Mouse (Mus musculus) kidney, postnatal 25 days (tissue): ENCODE data around the gene Farsb.

Experiments used
- DNase-seq, 2 experiments: peaks; one replicate each; pipeline ENCODE4 v3.0.0; 2021; ENCODE audit warnings: mixed read lengths in 2 of 2

The Farsb gene

DNA sequence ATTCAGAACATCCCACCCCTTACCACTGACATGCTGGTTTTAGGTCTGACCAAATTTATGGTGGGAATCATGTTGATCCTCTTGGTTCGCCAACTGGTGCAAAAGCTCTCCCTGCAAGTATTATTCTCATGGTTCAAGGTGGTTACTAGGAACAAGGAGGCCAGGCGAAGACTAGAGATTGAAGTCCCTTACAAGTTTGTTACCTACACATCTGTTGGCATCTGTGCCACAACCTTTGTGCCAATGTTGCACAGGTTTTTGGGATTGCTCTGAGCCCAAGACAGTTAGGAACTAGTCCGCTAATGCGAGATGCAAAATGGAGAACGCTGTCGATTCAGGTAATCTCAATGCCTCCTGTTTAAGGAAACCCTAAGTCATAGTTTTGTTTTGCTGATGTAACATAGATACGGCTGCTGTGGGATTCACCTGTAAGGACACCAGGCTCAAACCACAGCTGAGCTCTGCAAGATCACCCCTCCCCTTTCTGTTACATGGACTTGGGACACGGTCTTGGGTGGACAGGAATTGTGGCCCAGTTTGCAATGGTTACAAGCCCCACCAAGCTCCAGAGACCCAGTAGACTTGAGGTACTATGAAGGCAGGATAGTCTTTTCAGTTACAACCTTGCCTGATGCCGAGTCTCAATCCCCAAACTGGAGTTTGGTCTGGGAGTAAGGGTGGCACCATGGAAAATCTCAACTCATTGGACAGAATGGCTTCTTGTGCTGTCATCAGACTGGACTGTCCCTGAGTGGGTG lies 71.4 kb downstream of the Farsb start:
- no peak for DNase-seq

DNA sequence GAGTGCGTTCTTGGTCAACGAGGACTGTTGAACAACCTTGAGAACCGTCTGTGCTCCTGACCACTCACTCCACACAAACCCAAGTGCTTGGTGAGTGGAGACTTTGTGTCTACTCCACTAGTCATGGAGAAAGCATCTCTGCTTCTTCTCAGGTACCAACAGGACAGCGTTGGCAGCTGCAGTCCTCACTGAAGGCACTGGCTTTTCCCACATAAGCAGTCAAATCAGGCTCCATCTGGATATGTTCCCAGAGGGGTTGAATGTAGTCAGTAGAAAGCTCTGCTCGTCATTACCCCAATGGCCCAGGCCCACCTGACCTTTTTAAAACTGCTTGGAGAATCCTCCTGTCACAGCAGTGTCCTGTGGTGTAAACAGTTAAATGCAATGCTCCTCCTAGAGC lies 74.3 kb downstream of the Farsb start:
- DNase-seq: no peak

DNA sequence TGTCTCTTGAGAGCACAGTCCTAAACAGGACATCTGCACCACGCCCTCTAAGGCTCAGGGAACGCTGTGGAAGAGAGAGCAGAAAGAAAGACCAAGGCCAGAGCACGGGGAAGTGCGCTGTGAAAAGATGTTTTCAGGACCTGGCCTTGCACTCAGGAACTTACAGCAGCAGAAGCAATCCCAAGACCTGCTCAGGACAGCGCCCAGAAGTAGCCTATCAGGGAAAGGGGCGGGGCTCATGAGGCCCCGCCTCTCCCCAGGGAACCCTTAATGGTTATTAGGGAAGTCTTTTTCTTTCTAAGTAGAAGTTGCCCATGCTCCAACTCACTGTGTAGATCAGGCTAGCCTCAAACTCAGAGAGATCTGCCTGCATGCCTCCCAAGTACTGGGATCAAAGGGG lies 76.0 kb downstream of the Farsb start:
- DNase-seq: peak in 1 of 2 experiments; percentile 43

DNA sequence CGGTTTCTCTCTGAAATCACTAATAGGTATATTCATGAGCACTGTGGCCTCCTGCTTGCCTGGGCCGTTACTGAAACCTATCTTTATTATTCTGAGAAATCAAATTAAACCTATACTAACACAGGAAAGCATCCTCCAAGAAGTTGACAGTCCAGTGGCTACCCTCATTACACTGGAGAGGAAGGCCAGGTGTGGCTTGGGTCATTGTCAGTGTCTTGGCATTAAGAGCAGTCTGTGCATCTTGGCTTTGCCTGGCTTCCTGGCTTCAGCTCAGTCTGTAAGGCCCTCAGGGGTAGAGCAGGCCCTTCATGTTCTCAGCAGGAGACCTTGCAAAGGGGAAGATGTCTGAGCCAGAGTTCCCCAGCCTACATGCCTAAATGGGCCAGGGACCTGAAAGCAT lies 79.3 kb downstream of the Farsb start:
- no peak for DNase-seq

DNA sequence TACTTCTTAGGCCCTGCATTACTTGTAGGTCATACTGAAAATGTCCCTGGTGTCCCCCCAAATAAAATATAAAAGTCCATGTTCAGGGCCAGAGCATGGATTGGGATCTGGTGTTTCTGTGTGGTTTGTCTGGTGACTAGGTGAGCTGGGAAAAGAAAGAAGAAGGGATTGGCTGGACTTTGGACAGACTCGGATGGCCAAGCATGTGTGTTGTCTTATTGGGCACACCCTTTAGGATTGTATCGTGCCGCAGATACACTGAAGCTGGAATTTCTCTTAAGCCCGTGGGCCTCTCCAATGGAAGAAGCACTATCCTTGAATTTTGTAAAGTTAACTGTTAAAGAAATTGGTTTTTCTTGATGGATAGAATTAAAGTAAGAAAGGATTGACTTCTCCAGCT lies 87.3 kb downstream of the Farsb start:
- no peak for DNase-seq

DNA sequence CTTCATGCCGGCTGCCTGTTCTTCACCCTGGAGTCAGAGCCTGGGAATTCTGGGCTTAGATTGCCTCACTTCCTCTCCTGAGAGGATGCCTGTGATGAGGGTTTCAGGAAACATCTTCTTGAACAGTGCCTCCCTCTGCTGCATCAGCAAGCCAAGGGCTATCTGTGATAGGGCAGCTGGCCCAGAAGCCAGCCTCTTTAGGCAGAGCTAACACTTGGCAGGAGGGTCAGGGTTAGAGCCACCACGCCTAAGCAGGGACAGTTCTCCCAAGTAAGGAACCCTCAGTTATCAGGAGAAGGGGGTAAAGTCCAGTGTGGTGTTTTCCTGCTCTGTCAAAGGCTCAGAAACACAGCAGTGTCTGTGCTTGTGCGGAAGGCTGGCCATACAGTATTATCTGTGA lies 88.9 kb downstream of the Farsb start:
- DNase-seq: no peak

DNA sequence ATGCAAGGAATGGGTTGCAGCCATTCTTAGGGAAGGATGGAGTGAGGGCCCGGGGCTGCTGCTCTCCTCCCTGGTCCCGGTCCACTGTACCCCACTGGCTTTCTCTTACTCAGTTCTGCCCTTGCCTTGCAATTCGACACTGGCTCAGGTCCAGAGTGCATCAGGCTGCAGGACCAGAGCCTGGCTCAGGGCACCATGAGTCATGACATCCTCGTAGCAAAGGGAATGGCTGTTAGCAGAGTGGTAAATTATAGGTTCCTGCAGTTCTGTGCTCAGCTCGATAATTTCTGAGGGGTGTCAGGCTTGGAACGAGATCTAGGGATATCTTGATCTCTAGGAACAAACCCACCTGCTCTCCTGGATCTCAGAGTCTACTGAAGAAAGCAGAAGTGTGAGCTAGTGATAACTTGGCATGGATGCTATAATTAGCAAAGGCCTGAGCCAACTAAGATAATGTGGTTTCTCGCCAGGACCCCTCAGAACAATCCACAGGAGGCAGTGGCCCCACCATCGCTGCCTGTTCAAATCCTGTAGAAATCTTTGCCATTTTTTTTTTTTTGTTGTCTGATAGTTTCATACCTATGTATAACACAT lies 92.3 kb downstream of the Farsb start:
- no peak for DNase-seq

DNA sequence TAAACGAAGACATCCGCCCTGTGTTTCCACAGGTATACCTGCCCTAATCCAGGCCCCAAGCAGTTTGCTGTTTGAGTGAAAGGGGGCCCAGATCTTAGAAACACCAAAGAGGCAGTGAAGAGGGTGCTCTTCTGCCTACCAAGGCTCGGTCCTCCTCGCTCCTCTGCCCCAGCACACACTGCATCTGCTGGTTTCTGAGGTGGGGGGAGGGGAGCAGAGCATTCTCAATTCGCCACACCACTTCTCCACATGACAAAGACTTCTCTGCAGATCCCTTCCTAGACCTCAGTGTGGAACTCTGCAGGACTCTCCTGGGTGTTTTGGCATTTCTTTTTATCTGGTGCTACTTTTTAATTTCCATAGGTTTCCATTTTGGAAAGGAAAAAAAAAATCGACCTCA lies 93.0 kb downstream of the Farsb start:
- no peak for DNase-seq

DNA sequence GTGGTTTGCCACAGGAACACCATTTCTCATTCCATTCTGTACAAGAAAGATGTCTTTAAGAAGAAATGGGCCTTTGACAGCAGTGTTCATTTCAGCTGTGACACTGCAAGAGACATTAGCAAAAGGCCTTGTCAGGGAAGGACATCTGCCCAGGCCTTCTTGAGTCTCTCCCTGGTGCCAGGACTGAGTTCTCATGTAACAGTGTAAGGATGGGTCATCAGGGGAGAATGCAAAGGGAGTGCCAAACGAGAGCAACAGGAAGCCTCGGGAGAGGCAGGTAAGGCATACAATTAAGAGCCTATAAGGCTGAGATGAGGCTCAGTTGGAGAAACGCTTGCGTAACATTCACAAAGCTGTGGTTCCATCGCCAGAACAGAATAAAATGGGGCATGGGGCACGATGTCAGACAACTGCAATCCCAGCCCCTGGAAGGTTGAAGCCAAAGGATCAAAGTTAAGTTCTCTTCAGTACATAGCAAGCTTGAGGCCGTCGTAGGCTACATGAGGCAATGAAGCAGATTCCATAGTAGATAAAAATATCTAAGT lies 93.4 kb downstream of the Farsb start:
- DNase-seq: no peak

DNA sequence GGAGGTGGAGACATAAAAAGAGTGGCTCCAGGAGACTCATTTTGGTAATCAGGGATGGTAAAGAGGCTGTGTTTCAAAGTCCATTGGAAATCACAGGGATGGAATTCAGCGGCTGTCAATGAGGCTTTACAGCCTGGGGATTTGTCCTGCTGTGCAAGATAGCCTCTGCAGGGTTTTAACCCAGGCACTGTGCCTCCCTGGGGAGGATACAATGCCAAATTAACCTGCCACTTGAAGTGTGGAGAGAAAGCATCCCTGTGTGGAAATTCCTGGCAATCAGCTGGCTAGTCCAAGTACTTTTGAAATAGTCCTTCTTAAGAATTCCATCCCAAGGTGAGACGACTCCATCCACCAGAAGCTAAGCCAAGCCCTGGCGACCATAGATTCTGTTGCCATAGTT lies 99.8 kb downstream of the Farsb start:
- no peak for DNase-seq

DNA sequence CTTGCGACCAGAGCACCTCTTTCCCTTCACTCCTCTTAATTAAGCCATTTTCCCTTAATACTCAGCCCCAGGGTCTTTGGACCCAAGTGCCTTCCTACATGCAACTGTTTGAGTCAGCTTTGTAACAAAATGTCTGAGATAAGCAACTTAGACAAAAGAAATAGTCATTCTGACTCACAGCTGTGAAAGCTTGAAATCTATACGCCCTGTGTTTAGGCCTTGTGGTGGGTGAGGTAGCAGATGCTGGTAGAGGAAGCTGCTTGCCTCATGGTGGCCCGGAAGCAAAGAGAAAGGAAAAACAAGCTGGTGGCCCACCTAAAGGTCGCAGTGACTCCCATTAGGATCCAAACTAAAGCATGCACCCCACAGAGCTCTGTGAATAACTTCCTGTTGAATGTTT lies 100.8 kb downstream of the Farsb start:
- no peak for DNase-seq

DNA sequence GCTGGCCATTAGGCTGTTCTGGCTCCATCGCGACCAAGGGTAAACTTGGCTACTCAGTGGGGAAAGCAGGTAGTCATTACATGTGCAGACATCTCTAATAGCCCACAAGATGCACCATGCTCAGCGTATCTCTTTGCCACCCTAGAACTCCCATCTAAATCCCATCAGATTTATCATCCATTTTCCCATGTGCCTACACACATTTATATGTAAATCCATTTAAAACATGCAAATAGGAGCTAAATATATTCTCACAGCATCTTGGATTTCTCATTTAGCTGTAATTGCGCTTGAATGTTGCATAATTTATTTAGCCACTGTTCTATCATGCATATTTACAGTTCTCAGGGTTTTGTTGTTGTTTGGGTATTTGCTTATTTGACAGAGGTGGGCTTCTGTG lies 107.7 kb downstream of the Farsb start:
- no peak for DNase-seq

DNA sequence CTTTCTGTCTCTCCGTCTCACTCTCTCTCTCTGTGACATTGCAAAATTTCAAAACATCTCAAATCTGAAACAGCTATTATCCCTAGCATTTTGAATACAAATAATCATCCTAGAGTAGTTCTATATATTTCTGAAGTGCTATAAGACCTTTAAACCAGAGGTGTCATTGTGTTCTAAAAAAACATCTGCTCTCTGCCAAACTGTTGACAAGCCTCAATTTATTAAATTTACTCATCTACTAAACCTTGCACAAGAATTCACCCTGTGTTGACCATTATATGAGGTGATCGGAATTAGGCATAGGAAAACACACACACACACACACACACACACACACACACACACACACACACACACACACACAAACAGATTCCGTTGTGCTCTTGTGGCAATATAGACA lies 113.6 kb downstream of the Farsb start:
- DNase-seq: no peak

DNA sequence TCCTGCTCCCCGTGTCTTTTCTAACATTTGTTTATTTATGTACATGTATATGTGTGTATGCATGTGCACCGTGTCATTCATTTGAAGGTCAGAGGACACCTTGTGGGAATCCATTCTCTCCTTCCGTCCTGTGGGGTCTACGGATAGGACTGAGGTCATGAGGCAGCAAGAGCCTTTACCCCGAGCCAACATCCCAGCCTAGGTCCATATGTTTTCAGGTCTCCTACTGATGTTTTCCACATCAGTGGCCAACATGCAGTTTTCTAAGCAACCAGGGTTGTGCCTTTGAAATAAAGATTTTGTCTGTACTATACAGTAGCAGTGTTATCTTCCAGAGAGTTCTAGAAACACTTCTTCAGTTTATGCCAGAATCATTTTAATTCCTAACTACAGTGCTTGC lies 114.9 kb downstream of the Farsb start:
- no peak for DNase-seq

DNA sequence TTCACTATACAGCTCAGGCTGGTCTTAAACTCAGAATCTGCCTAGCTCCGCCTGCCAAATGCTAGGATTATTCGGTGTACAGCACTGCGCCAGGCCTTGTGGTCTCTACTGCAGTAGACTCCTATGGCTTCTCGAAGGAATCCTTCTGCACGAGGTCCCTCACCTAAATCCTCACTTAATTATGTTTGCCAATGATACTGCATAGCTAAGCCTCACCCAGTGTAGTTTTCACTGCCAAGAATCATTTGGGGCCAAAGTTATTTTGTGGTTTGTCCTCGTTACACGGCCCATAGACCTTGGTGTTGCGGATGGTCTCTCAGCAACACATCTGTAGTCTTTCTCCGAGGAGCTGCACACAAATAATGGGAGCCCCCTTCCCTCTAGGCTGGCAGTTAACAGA lies 116.4 kb downstream of the Farsb start:
- DNase-seq: no peak

DNA sequence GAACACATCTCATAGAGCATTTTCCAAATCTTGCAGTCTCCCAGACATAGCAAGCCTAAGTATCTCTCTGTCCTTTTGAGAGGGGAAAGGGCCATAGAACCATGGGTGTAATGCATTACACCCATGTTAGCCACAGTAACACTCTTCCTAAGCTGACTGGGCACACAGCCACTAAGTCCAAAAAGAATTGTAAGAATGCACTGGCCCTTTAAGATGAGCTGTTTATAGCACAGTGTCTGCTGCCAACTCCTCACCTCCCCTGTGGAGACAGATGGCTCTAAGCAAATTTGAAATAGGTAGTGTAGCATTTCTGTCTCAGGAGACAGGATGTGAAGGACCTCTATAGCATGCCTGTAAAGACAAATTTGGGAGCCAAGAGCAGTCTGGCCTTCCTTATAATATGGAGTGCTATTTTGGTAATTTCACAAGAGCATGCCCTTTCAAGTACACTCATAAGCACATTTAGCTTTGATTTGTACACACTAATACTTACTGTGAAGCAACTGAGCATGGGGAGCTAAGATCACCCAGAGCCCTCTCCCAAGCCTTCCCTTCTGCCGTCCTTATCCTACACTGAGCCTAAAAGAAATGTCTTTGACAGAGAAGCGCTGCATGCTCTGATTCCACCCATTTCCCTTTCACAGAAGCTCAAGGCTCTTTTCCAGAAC lies 117.0 kb downstream of the Farsb start:
- DNase-seq: no peak

DNA sequence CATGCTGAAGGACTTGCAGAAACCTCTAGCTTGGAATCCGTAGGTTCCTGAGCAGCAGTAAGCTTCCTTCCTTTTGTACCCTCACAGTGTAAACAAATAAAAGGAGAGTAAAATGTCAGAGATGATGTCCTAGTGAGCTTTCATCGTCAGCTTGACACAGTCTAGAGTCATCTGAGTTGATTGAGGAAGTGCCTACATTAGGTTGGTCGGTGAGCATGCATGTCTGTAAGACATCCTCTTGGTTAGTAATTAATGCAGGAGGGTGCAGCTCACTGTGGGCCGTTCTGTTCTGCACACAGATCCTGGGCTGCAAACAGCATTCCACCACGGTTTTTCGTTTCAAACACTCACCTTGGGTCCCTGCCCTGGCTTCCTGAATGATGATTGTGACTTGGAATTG lies 118.6 kb downstream of the Farsb start:
- no peak for DNase-seq
